Mouse (Mus musculus): ENCODE measurements at regions not wholly inside any gene's neighbourhood (a gene's known extent, or its start where the extent isn't known, plus 50 kb on each side); places are given as distances from the start of the nearest gene placed in this dataset.

- TF ChIP-seq POLR2A (IDR thresholded peaks at IDR 0.05; ENCODE audit: low read depth, low read length) (0 out of 2 replicates have a peak, but pooled peaks have one; percentile 26), NRF1 (IDR thresholded peaks at IDR 0.05; ENCODE audit: low read depth, low read length) (no peak), BHLHE40 (IDR thresholded peaks at IDR 0.05; ENCODE audit: low read depth, low read length) (peak; percentile 76), CTCF (conservative IDR thresholded peaks at IDR 0.05 in 1 of 2, IDR thresholded peaks at IDR 0.05 in 1 of 2; ENCODE audit: low read depth in 2 of 2, low read length in 2 of 2) (no peak), CHD1 (IDR thresholded peaks at IDR 0.05; ENCODE audit: low read depth, low read length) (no peak), TBP (conservative IDR thresholded peaks at IDR 0.05; ENCODE audit: low read depth, low read length) (peak; percentile 66; the same call in 1 of the 2 replicates), JUN (IDR thresholded peaks at IDR 0.05; ENCODE audit: insufficient read depth, low read depth, low read length) (no peak), ETS1 (conservative IDR thresholded peaks at IDR 0.05; ENCODE audit: low read depth, low read length) (no peak; the same call in 1 of the 2 replicates), MYC (IDR thresholded peaks at IDR 0.05; ENCODE audit: low read depth, low read length) (no peak), MEF2A (IDR thresholded peaks at IDR 0.05; ENCODE audit: borderline replicate concordance, low read depth, low read length) (peak; percentile 53), SIN3A (IDR thresholded peaks at IDR 0.05; ENCODE audit: low read length) (no peak)
These were observed 223.0 kb upstream of the N6amt1 start for GRCm38 (mm10) chr16:87130733-87131640.

All from CH12.LX (cell line).